Mouse (Mus musculus): ENCODE measurements around the gene Odam.

Odam gene

GRCm38 (mm10) chr5:87884729-87885128 is at the start of gene Odam:
Gene Odam (plus strand): TSS chr5:87885029.
- DNase-seq = no peak

- no peak for DNase-seq
Measured at GRCm38 (mm10) chr5:87855136-87855716, 29.6 kb upstream of the Odam start.

- DNase-seq = no peak
Measured at GRCm38 (mm10) chr5:87870084-87870483, 14.7 kb upstream of the Odam start.

- DNase-seq = no peak
Measured at GRCm38 (mm10) chr5:87871423-87871822, 13.4 kb upstream of the Odam start.

GRCm38 (mm10) chr5:87925372-87925771 is 40.5 kb downstream of the Odam start, which contains the start of gene Csn3:
Gene Csn3 (plus strand): TSS chr5:87925579.
- no peak for DNase-seq

GRCm38 (mm10) chr5:87931603-87932002 is 46.8 kb downstream of the Odam start:
- no peak for DNase-seq

GRCm38 (mm10) chr5:87940752-87941151 is 55.9 kb downstream of the Odam start:
- DNase-seq = no peak

GRCm38 (mm10) chr5:87942515-87942914 is 57.7 kb downstream of the Odam start:
- DNase-seq = no peak

All from thymus, postnatal 25 days (tissue).